Mouse (Mus musculus): ENCODE data around the gene Gm10974.

- TF ChIP-seq POLR2A (IDR thresholded peaks at IDR 0.05; ENCODE audit: low read depth, low read length): 0 out of 2 replicates have a peak, but pooled peaks have one; percentile 44
- TF ChIP-seq CTCF (IDR thresholded peaks at IDR 0.05; ENCODE audit: borderline replicate concordance, insufficient read depth, low read length): no peak
Measured at GRCm38 (mm10) chr7:66369071-66369933, 3.6 kb downstream of the Gm10974 start.
